Mouse (Mus musculus) kidney, postnatal 36 days (tissue): Measurements from ENCODE around the gene Nr1h2.

Experiments
- DNase-seq, 2 experiments: peaks; one replicate each; pipeline ENCODE4 v3.0.0; 2021 to 2022; ENCODE audit warnings: mixed read lengths in 2 of 2

The Nr1h2 gene

GRCm38 (mm10) chr7:44548497-44549087, 5.2 kb downstream of the Nr1h2 start, which contains the start of gene Pold1:
Pold1 (minus strand) TSS chr7:44548849.
- DNase-seq, result peak; percentile 100

- no peak for DNase-seq
These were observed 6.0 kb downstream of the Nr1h2 start for GRCm38 (mm10) chr7:44547725-44548124.

DNA sequence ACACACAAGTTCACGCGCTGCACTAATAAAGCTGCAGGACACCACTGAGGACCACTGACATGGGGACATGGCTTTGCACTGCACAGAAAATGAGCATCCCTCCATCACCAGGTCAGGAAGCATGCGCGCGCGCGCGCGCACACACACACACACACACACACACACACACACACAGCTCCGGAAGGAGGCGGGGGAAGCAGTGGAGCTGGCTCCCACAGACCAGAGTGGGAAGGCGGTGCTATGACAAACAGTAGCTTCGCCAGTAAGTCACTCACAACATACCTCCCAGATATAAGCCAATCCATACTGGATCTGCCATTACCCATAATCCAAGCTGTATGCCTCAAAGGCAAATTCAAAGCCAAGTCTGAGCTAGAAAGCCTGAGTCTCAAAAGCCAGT, 6.7 kb downstream of the Nr1h2 start:
- no peak for DNase-seq

DNA sequence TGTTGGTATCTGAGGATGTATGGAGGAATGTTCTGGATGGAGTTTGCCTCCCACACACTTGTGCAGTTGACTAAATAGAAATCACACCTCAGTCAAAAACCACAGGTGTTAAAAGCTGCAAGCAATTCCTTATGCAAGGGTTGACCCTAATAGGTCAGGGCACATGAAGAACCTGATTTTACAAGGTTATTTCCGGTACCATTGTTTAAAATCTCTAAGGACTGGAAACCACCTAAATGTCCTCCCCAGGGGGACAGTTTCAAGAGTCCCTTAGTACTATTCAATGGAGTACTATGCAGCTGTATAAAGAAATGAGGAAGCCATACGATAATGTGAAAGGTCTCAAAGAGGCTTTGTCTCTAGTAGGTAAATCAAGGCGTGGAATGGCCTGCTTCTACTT, 7.5 kb downstream of the Nr1h2 start:
- DNase-seq, result no peak

DNA sequence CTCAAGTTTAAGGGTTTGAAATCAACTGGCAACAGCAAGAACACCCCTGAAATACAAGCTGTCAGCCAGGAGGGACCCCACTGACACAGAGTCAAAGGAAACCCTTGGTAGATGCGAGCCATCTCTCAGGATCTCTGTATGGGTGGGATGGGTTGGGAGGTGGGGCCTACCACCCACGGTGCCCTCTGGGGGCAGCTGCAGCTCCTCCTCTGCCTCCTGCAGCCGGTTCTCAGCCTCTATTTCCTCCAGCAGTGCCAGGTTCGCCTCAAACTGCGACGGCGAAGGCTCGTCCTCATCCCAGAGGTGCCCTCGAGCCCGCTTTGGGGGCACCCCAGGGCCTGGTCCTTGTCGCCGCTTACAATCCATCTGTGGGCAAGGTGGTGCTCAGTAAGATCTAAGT, 10.7 kb downstream of the Nr1h2 start:
- no peak for DNase-seq

DNA sequence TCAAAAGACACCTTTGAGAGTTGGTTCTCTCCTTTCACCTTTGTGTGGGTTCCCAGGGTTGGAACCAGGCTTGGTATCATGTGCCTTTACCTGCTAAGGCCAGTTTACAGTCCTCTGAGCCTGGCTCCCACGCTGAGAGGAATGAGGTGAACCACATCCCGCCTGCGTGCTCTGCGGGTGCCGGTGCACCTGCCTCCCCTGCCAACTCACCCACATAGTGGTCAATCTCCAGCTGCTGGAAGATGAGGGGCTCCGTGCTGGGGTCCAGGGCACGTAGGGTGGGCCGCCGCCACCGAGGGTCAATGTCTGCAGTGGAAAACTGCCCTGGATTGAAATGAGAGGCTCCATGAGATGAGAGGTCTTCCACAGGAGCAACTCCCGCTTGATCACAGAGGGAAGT, 11.2 kb downstream of the Nr1h2 start:
- DNase-seq, result no peak

- no peak for DNase-seq
These were observed 14.8 kb downstream of the Nr1h2 start for GRCm38 (mm10) chr7:44538756-44539624.

DNA sequence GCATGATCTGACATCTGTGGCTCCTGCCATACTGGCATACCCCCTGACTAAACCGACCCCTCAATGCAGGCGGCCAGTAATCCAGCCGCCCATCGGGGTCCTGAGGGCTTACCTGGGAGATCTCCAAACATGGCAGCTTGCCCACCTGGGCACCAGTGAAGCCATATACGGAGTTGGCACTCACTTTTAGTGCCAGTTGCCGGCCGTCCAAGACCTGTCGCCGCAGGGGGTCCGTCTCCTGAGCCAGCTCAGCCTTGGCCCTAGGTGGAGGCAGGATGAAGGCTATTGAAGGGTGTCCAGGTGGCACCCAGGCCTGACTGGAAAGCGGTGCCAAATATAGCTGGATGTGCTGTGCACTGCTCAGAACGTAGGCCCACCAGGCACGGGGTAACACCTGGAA, 16.3 kb downstream of the Nr1h2 start:
- no peak for DNase-seq

DNA sequence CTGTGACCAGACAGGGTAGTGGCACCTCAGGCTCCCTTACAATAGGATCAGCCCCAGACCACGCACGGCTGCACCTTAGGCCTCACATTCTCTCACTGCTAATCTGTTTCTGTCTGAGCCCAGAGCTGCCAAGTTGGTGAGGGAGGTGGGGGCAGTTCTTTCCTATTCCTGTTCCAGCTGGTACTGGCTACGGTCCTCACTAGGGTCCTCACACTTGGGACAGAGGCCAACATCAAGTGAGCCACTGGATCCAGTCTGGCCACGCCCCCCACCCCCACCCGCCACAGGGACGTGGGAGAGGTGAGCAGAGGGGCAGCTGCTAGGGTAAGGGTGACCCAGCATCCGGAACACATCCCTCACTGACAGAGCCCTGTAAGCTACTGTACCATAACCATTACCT, 16.7 kb downstream of the Nr1h2 start:
- DNase-seq, result no peak

DNA sequence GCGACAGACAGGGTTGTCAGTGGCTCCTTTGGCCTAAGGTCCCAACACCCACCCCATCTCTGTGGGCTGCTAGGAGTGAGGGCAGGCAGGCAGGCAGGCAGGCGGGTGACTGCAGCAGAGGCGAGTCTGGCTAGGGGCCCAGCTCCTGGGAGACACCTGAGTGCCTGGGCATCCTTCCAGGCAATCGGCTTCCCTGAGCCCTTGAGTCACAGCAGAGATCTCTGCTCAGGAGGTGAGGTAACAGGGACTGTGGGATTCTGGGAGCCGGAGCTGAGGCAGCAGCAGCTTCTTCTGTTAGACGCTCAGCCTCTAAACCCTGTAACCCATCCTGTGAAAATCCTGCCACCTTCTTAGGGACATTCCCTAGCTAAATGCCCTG, 17.2 kb downstream of the Nr1h2 start:
- DNase-seq, result peak; percentile 57 to 76

- no peak for DNase-seq
These were observed 17.8 kb downstream of the Nr1h2 start for GRCm38 (mm10) chr7:44535657-44536589.

- DNase-seq, result no peak
These were observed 18.9 kb downstream of the Nr1h2 start for GRCm38 (mm10) chr7:44534656-44535441.

DNA sequence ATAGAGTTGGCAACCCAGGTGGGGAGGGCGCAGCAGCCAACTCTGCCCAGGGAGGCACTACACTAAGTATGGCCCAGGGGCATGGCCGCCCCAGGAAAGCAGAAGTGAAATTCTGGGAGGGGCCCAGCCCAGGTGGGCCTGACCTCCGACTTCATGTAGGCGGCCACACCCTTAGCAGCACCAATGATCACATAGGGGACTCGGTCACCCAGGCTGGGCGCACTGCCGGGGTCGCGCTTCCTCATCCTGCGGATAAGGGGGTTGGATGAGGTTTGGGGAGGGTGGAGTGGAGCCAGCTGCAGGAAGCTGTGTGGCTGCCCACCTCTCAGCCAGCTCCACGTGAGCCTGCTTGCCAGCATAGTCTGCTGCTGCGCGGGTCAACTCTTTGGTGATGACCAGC, 19.5 kb downstream of the Nr1h2 start:
- no peak for DNase-seq

DNA sequence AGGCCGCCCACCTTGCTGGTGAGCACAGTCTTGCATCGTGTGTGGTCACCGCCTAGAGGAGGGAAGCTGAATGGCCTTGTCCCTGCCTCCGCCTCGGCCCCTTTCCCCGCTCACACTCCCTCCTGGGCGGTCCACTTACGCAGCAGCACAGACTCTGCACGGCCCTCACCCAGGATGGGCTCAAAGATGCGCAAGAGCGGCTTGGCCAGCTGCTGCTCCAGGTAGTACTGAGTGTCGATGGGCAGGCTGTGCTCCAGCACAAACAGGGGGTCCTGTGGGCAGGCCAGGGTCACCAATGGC, 20.1 kb downstream of the Nr1h2 start:
- no peak for DNase-seq

DNA sequence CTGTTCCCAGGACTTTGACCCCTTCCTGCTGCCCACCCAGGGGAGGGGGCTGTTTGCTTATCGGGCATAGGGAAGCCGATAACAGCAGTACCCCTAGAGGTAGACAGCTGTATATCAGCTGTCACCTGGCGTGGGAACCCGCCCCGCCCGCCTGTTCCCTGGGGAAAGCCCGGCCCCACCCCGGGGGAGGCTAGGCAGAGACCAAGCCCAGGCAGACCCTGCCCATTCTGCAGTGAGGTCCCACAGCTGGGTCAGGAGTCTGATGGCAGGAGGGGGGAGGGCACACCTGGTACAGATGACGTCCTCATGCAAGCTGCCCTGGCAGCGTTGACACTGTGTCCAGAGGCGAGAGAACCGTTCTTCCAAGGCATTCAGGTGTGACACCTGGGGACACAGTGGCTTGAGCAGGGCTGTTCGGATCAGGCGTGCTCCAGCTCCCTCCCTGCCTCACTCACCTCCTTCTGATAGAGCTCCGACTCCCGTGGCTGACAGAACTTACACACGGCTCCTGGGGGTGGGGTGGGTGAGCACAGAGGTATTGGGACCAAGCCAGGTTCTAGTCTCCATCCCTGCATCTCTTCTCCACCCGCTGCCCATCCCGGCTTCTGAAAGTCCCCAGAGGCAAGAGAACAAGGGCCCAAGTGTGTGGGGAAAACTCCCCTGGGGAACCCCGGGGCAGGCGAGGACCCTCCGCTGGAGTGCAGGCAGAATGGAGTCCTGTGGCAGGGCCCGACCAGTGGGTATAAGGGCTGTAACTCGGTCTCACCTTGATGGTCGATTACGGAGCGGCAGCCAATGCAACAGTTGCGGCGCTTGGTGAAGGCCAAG, 20.6 kb downstream of the Nr1h2 start:
- peak in 1 of 2 experiments; percentile 30 for DNase-seq

DNA sequence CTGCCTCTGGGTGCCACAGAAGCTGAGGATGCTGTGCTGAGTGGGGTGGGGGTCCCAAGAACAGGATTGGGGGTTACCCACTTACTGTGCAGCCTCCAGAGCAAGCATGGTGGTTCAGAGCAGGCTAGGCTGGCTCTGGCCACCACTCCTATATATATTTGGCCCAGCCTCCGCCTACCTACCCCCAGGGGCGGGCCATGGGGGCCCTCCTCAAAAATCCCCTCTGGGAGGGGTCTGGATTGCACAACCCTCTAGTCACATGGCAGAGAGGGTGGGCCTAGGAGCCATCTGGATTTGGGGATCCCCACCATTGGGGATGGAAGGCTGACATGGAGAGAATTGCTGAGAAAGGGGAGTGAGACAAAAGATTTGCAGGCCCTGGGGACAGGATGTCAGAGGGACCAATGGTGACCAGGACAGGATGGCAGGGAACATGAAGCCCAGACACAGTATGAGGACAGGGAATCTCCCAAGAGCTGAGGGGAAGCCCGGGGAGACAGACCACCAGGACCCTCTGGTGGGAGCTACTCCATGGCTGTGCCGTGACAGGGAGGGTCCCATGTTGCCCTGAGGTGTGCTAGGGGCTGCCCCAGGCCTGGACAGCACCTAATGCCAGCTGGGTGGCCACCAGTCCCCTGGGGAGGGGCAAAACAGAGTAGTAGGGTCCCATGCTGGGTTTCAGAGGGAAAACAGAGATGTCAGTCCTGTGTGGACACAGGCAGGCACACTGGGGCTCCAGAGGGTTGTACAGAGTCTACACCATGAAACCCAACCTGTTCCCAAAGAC, 21.6 kb downstream of the Nr1h2 start, which contains the start of gene Spib:
Spib (minus strand) TSS at position 126 of the 787 bp plus-strand sequence.
- DNase-seq, result no peak

GRCm38 (mm10) chr7:44531207-44531606, 22.5 kb downstream of the Nr1h2 start:
- no peak for DNase-seq

- DNase-seq, result no peak
These were observed 23.2 kb downstream of the Nr1h2 start for GRCm38 (mm10) chr7:44530507-44530906.

DNA sequence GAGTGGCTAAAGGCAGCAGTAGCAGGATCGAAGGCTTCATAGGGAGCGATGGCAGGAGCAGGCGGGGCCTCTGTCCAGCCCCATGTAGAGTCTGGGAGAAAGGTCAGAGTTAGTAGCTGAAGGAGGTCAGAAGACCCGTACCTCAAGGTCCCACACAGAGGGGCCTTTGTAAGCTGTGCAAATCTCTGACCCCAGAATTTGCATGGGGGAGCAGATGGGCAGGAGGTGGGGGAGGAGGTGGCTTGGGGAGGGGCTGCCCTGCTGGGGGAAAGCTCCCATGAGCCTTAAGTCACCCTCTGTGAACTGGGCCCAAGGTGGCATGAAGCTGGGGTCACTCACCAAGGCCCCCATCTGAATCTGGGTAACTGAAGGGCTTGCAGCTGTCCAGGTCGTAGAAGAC, 24.2 kb downstream of the Nr1h2 start:
- DNase-seq, result no peak

GRCm38 (mm10) chr7:44527483-44528398, 26.0 kb downstream of the Nr1h2 start:
- DNase-seq, result peak; percentile 88 to 90
